Mouse (Mus musculus): ENCODE results near the gene Olfr576. TPM values are rescaled to one million over a fixed set of nuclear protein-coding genes. Genes with fewer than 3 reads are reported as not detected.

Olfr576 gene
- not detected for total RNA-seq (2021)
- long read RNA-seq, experiment 1, result 0 reads
- long read RNA-seq, experiment 2, result 0 reads

GRCm38 (mm10) chr7:102962360-102962759 lies at the start of gene Olfr576:
TSS of gene Olfr576 (plus strand) at chr7:102962660.
- intact Hi-C loops (cut with DNase I; ENCODE audit: low total_unique reads), result no loop called here
- DNase-seq, result no peak

- intact Hi-C loops (cut with DNase I; ENCODE audit: low total_unique reads), result loop anchor here (10.0 kb wide), 1 partner anchor 400 kb away; no protein-coding TSS in a partner anchor
- no peak for DNase-seq
Observed at GRCm38 (mm10) chr7:102915261-102915660, 47.2 kb upstream of the Olfr576 start.

- intact Hi-C loops (cut with DNase I; ENCODE audit: low total_unique reads), result loop anchor here (10.0 kb wide), 1 partner anchor 402 kb away; no protein-coding TSS in a partner anchor
- no peak for DNase-seq
Observed at GRCm38 (mm10) chr7:102916405-102916804, 46.1 kb upstream of the Olfr576 start.

GRCm38 (mm10) chr7:102917032-102917875 lies 45.2 kb upstream of the Olfr576 start, which contains the start of gene Olfr571:
TSS of gene Olfr571 (minus strand) at chr7:102917536.
- DNase-seq, result no peak
- intact Hi-C loops (cut with DNase I; ENCODE audit: low total_unique reads), result loop anchor here (10.0 kb wide), 1 partner anchor 402 kb away; no protein-coding TSS in a partner anchor

- no peak for DNase-seq
- intact Hi-C loops (cut with DNase I; ENCODE audit: low total_unique reads), result loop anchor here (10.0 kb wide), 2 partner anchors 255 to 405 kb away; partner anchors contain the start of gene Olfr556
Observed at GRCm38 (mm10) chr7:102919632-102920031, 42.8 kb upstream of the Olfr576 start.

- DNase-seq, result no peak
- intact Hi-C loops (cut with DNase I; ENCODE audit: low total_unique reads), result loop anchor here (10.0 kb wide), 1 partner anchor 259 kb away; the partner anchor contains the start of gene Olfr556
Observed at GRCm38 (mm10) chr7:102924109-102924508, 38.4 kb upstream of the Olfr576 start, which contains the start of gene Olfr572. TSS of gene Olfr572 (plus strand) at chr7:102924409.

- DNase-seq, result no peak
- intact Hi-C loops (cut with DNase I; ENCODE audit: low total_unique reads), result loop anchor here (10.0 kb wide), 1 partner anchor 262 kb away; the partner anchor contains the start of gene Olfr556
Observed at GRCm38 (mm10) chr7:102927105-102927504, 35.4 kb upstream of the Olfr576 start.

- intact Hi-C loops (cut with DNase I; ENCODE audit: low total_unique reads), result no loop called here
Observed at GRCm38 (mm10) chr7:102942475-102942874, 20.0 kb upstream of the Olfr576 start, which contains the start of gene Olfr573-ps1. TSS of gene Olfr573-ps1 (minus strand) at chr7:102942575.

GRCm38 (mm10) chr7:102943417-102943816 lies 19.0 kb upstream of the Olfr576 start:
- intact Hi-C loops (cut with DNase I; ENCODE audit: low total_unique reads), result no loop called here
- no peak for DNase-seq

More at GRCm38 (mm10) chr7:102942475-102942874, 20.0 kb upstream of the Olfr576 start, which contains the start of gene Olfr573-ps1:
- no peak for DNase-seq

- DNase-seq, result no peak
- intact Hi-C loops (cut with DNase I; ENCODE audit: low total_unique reads), result no loop called here
Observed at GRCm38 (mm10) chr7:102948167-102948566, 14.3 kb upstream of the Olfr576 start, which contains the start of gene Olfr574. TSS of gene Olfr574 (plus strand) at chr7:102948467.

- intact Hi-C loops (cut with DNase I; ENCODE audit: low total_unique reads), result no loop called here
- DNase-seq, result no peak
Observed at GRCm38 (mm10) chr7:102950732-102951131, 11.7 kb upstream of the Olfr576 start.

- intact Hi-C loops (cut with DNase I; ENCODE audit: low total_unique reads), result no loop called here
- DNase-seq, result no peak
Observed at GRCm38 (mm10) chr7:102958137-102958536, 4.3 kb upstream of the Olfr576 start.

- intact Hi-C loops (cut with DNase I; ENCODE audit: low total_unique reads), result no loop called here
- DNase-seq, result no peak
Observed at GRCm38 (mm10) chr7:102958593-102958992, 3.9 kb upstream of the Olfr576 start, which contains the start of gene Olfr575. TSS of gene Olfr575 (minus strand) at chr7:102958775.

- intact Hi-C loops (cut with DNase I; ENCODE audit: low total_unique reads), result no loop called here
- no peak for DNase-seq
Observed at GRCm38 (mm10) chr7:102974399-102974798, 11.9 kb downstream of the Olfr576 start.

- no peak for DNase-seq
- intact Hi-C loops (cut with DNase I; ENCODE audit: low total_unique reads), result no loop called here
Observed at GRCm38 (mm10) chr7:102975843-102976242, 13.4 kb downstream of the Olfr576 start, which contains the start of gene Olfr577. TSS of gene Olfr577 (minus strand) at chr7:102975943.

GRCm38 (mm10) chr7:102989224-102989623 lies 26.8 kb downstream of the Olfr576 start, which contains the start of gene Olfr578:
TSS of gene Olfr578 (minus strand) at chr7:102989324.
- DNase-seq, result no peak
- intact Hi-C loops (cut with DNase I; ENCODE audit: low total_unique reads), result no loop called here
